Mouse (Mus musculus): ENCODE data around the gene Smim15.

Gene Smim15

DNA sequence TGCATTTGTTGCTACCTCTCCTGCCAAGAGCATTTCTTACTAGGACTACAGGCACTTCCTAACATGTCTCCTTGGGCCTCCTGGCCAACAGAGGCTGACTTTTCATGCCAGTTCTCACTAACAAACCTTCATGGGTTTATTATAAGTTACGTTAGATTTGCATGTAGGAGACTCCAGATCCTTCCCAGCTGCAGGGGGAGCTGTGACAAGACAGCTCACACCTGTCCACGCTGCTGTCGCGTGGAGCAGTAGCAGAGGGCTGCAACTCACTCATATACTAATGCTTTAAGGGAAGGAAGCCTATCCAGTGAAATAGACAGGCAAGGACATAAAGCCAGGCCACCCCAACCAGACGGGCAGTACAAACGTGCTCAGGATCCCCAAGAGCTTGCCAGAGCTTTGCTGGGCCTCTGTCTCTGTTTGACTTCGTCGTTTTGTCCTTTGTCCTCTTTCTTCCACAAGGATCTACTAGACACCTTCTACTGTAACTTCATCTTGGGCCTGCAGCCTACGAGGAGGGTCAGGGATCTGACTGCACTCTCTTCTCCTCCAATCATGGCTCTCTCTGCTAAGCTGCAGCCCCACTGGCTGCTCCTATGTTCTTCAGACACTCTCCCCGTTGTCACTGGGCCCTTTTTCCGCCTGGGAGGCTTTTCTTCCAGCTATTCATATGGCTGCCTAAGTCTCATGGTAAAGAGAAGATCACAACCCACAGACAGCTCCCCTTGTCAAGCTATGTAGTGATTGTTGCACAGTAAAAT, 19.3 kb downstream of the Smim15 start:
- DNase-seq (ENCODE audit: low spot score) = no peak

DNA sequence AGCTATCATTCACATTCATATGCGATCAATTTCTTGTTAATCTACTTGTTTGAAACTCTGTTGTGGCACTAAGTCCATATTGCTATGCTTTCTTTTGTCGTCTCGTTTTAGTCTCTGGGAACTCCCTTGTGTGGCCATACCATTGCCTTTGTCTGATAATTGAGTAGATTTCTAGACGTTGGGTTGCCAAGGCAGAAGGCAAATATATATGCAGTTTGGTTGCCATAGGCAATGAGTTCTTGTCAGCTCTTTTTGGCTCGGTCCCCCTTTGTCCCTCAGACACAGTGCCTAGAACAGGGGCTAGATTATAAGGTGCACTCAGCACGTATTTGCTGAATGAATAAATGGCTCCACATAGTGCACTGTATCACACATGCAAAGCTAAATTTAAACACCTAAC, 20.1 kb downstream of the Smim15 start:
- no peak for DNase-seq (ENCODE audit: low spot score)

DNA sequence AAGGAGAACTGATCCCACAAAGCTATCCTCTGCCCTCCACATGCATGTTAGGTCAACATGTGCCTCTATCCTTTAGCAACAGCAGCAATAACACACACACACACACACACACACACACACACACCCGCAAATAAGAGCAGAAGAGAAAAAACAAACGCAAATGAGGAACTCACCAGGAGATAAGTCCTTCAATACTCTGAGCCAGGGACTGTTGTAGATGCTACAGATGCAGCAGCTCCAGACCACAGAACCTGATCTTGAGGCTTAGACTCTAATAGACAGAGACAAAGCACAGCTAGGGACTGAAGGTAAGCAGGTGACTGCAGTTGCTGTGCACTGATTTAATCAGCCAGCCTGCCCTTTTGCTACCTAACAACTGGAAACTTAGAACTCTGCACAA, 21.8 kb downstream of the Smim15 start:
- no peak for DNase-seq (ENCODE audit: low spot score)

DNA sequence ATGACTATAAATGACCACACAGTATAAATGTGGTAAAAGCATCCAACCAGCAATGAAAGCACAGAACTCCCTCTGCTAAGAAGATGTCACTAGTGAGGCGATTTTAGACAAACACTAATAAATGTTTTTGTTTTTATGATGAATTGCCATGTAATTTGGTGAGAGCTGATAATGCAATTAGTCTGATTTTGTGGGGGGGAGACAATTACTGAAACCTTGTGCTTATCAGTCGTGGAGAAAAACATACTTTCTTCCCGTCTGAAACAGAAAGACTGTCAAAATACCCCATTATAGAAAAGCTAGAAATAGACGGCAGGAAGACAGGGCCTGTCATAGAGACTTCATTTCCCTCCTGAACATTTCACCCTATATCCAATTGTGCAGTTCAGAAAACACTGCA, 24.9 kb downstream of the Smim15 start:
- no peak for DNase-seq (ENCODE audit: low spot score)

DNA sequence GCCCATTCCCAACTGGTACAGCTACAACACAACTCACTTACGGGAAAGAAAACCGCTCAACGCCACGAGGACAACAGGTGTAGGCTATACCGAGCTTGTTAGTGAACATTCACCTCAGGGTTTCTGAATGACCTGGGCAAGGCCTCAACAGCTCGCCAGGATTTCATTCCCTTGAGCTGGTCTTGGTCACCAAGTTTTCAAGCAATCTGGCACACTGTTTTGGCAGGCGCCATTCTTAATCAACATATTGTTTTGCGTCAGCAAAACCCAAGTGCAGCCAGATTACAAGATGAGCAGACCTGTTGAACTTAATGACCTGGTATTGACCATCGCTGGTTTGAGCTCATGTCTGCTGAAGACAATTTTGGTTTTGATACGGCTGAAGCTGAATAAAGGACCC, 25.9 kb downstream of the Smim15 start:
- DNase-seq (ENCODE audit: low spot score) = no peak

- no peak for DNase-seq (ENCODE audit: low spot score)
Measured at GRCm38 (mm10) chr13:108077476-108077875, 33.2 kb downstream of the Smim15 start.

GRCm38 (mm10) chr13:108077901-108078300, 33.7 kb downstream of the Smim15 start:
- DNase-seq (ENCODE audit: low spot score) = no peak

DNA sequence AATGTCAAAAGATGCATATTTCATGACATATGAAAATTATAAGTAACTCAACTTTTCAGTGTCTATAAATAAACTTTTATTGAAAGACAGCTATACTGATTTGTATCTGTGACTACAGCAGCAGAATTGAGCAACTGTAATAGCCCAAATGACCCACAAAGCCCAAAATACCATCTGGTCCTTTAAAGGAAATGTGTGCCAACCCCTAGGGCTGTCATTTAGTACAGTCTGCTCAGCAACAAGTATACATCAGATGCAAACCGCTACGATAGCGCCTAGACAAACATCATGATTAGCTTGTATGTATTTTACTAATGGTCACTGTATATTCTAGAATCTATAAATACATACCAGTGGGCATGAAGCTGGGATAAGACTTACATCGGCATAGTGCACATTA, 39.8 kb downstream of the Smim15 start:
- DNase-seq (ENCODE audit: low spot score) = no peak

DNA sequence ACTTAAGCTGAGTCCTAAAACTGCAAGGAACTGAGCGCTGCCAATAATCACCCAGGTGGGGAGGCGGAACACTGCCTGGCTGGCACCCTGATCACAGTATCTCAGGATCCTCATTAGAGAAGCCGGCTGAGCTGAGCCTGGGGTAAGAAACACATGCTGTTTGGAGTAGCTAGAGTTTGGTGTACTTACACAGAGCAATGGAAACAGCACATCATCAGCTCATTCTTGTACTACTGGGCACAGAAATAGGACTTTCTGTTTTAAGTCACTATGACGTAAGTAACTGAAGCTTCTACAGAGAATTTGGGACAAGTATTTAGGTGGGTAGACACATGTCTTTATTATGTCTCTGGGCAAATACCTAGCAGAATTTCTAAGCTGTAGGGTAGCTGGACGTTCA, 41.8 kb downstream of the Smim15 start:
- DNase-seq (ENCODE audit: low spot score) = no peak

DNA sequence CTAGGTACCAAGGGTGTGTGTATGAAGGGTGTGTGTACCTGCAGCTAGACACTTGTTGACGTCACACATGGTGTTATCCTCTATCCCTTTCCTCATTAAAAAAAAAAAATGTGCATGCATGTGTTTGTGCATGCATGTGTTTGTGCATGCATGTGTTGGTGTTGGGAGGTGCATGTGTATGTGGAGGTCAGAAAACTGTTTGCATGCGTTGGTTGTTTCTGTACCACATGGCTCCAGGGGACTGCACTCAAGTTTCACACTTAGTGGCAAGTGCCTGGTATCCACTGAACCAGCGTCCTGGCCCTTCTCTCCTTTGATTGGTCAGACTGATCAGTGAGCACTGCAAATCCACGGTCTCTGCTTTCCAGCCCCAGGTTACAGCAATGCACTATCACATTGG, 42.5 kb downstream of the Smim15 start:
- DNase-seq (ENCODE audit: low spot score) = no peak

- no peak for DNase-seq (ENCODE audit: low spot score)
Measured at GRCm38 (mm10) chr13:108092290-108092689, 48.0 kb downstream of the Smim15 start.

DNA sequence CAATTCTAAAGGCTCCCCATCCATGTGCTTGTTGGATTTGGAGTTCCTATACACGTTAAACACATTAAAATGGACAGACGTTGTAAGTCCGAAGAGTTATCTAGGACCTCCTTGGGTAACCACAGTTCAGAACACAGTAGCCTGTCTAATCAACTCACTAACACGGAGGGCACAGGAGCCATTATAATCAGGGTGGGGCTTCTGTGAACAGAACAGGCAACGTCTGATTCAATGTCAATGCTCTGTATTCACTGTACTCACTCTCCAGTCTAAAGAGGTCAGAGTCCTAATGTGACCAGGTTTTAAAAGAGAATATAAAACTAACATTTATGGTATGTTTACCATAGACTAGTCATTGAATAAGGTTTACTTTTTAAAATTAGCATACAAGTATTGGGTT, 50.4 kb downstream of the Smim15 start:
- no peak for DNase-seq (ENCODE audit: low spot score)

DNA sequence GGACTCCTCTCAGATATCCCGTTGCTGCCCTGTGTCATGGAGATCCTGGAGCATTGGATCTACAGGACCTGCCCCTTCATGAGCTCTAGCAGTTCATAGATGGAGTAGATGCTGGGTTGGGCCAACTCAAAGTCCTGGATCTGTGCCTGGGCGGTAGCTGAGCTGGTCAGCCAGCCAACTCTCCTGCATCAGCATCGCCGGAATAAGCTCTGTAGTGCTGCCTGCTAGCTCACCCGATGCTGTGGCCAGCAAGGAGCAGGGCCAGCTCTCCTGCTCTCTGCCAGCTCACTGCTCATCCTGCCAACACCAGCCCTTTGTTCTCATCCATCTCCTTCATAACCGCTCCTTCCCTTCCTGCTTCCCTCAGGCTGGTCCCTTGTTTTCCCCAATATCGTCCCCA, 51.4 kb downstream of the Smim15 start:
- no peak for DNase-seq (ENCODE audit: low spot score)

- no peak for DNase-seq (ENCODE audit: low spot score)
Measured at GRCm38 (mm10) chr13:108096446-108096845, 52.2 kb downstream of the Smim15 start.

All from ovary, postnatal 10 days (tissue).